Mouse (Mus musculus) hindbrain, embryonic 14.5 days (tissue): ENCODE data around the gene Ctdspl. TPM values are rescaled to one million over a fixed set of nuclear protein-coding genes. Genes with fewer than 3 reads are reported as not detected.

Experiments
- ATAC-seq: fragments of 200-750 bp; cut with Nextera tagmentation; 2 replicates; pipeline ENCODE4 v1.8.0; 2017; ENCODE audit warnings: moderate number of reproducible peaks, mild to moderate bottlenecking, moderate TSS enrichment, moderate library complexity; ENCODE audit not compliant: low FRiP score
- DNase-seq: peaks from one replicate; pipeline ENCODE4 v3.0.0-alpha.2; 2015; ENCODE audit warnings: low spot score
- H3K27ac ChIP-seq: fragments of 300-500 bp; sonication (generic); 2 replicates; pipeline ENCODE4 v1.5.1; 2014; ENCODE audit warnings: mild to moderate bottlenecking, moderate library complexity
- H3K27me3 ChIP-seq: fragments of 300-500 bp; sonication (generic); 2 replicates; pipeline ENCODE4 v1.6.1; 2014; ENCODE audit warnings: mild to moderate bottlenecking, low read length, mixed read lengths; ENCODE audit not compliant: control insufficient read depth, insufficient read depth
- H3K36me3 ChIP-seq: fragments of 300-500 bp; sonication (generic); replicated peaks from 2 replicates; pipeline ENCODE4 v1.6.1; 2014; ENCODE audit not compliant: control insufficient read depth, insufficient read depth
- H3K4me1 ChIP-seq: fragments of 300-500 bp; sonication (generic); replicated peaks from 2 replicates; pipeline ENCODE4 v1.6.1; 2014; ENCODE audit warnings: antibody characterized with exemption, low read length, mixed read lengths; ENCODE audit not compliant: control insufficient read depth, insufficient read depth
- H3K4me2 ChIP-seq: fragments of 300-500 bp; sonication (generic); replicated peaks from 2 replicates; pipeline ENCODE4 v1.6.1; 2014; ENCODE audit warnings: mild to moderate bottlenecking, moderate library complexity
- H3K4me3 ChIP-seq: fragments of 300-500 bp; sonication (generic); replicated peaks from 2 replicates; pipeline ENCODE4 v1.5.1; 2014; ENCODE audit warnings: mild to moderate bottlenecking, low read length
- H3K9ac ChIP-seq: fragments of 300-500 bp; sonication (generic); 2 replicates; pipeline ENCODE4 v1.6.1; 2014
- H3K9me3 ChIP-seq: fragments of 300-500 bp; sonication (generic); 2 replicates; pipeline ENCODE4 v1.6.1; 2016; ENCODE audit warnings: low read length; ENCODE audit not compliant: control insufficient read depth
- WGBS: fragments of 180-500 bp; shearing (Covaris S2); extraction: QIAGEN DNeasy Blood & Tissue Kit; methylation state at CpG from one replicate; pipeline ENCODE4 v1.1.7; 2014; 5-methylcytosine and 5-hydroxymethylcytosine counted together
- polyA plus RNA-seq: library from polyadenylated mRNA; unstranded; fragments of >200 nt; fragmentation: Nextera tagmentation; extraction: Ambion mirVana; gene quantifications from 2 replicates; pipeline ENCODE4 v1.2.1, GENCODE M21; 2014

Ctdspl gene
- polyA plus RNA-seq, 1 experiment from 2014 or later, result 7.5 TPM

DNA sequence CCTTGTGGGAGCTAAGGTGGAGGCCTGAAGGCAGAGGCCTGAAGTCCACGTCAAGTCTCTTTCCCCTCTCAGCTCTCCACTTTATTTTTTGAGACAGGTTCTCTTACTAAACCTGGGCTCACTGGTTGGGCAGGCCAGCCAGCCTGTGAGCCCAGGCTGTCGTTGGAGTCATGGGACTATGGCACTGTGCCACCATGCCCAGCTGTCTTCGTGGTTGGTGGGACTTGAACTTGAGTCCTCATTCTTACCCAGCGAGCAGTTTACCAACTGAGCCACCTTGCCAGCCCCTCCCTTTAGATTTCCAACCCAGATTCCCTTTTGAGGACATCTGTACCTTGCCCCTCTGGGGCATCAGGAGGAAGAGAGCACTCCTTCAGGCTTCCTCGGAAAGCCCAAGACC, 47.3 kb downstream of the Ctdspl start:
- no peak for ATAC-seq
- no peak overlapping the region for H3K9ac ChIP-seq
- H3K27ac ChIP-seq, result no peak overlapping the region
- H3K9me3 ChIP-seq, result no peaks in the 10 kb centered on the region
- no peak overlapping the region for H3K4me2 ChIP-seq
- H3K4me1 ChIP-seq, result peaks cover 7% of the 10 kb centered on the region; the same call in 1 of the 2 replicates
- 75% methylated on average over 5 of the region's 5 CpGs for WGBS
- no peaks in the 10 kb centered on the region for H3K27me3 ChIP-seq
- H3K36me3 ChIP-seq, result no peaks in the 10 kb centered on the region
- DNase-seq, result no peak
- no peak overlapping the region for H3K4me3 ChIP-seq

DNA sequence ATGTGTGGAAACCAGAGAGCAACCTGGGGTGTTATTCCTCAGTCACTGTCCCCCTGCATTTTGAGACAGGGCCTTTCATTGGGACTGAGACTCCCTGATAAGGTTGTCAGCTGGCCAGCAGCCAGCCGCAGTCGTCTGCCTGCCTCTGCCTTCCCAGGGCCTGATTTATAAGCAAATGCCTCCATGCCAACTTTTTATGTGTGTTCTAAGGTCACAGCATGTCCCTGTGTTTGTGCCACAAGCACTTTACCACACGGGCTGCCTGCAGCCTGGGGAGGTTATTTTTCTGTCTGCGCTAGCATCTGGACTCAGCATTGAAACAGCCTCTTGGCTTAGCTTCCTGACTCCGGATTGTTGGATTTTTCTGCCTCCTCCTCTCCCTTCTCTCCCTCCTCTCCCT, 47.9 kb downstream of the Ctdspl start:
- H3K9me3 ChIP-seq, result no peaks in the 10 kb centered on the region
- no peaks in the 10 kb centered on the region for H3K36me3 ChIP-seq
- ATAC-seq (no peak), DNase-seq (no peak)
- H3K4me2 ChIP-seq, result no peak overlapping the region
- no peaks in the 10 kb centered on the region for H3K27me3 ChIP-seq
- 35% methylated on average over 5 of the region's 5 CpGs for WGBS
- no peak overlapping the region for H3K4me3 ChIP-seq
- H3K27ac ChIP-seq, result no peak overlapping the region
- peaks cover 7% of the 10 kb centered on the region; the same call in 1 of the 2 replicates for H3K4me1 ChIP-seq
- no peak overlapping the region for H3K9ac ChIP-seq

- H3K4me1 ChIP-seq, result peaks cover 12% of the 10 kb centered on the region
- DNase-seq (no peak), ATAC-seq (no peak)
- H3K27ac ChIP-seq, result no peak overlapping the region
- no peak overlapping the region for H3K9ac ChIP-seq
- H3K4me3 ChIP-seq, result no peak overlapping the region
- no peaks in the 10 kb centered on the region for H3K27me3 ChIP-seq
- H3K36me3 ChIP-seq, result no peaks in the 10 kb centered on the region
- WGBS, result 66% methylated on average over 11 of the region's 11 CpGs
- H3K9me3 ChIP-seq, result no peaks in the 10 kb centered on the region
- H3K4me2 ChIP-seq, result no peak overlapping the region
These were observed 49.0 kb downstream of the Ctdspl start for GRCm38 (mm10) chr9:118975211-118975671.

- Histone ChIP-seq H3K27me3 (no peaks in the 10 kb centered on the region), H3K27ac (no peak overlapping the region), H3K9me3 (no peaks in the 10 kb centered on the region), H3K9ac (no peak overlapping the region), H3K4me3 (no peak overlapping the region), H3K36me3 (no peaks in the 10 kb centered on the region), H3K4me1 (peaks cover 17% of the 10 kb centered on the region), H3K4me2 (no peak overlapping the region)
- 63% methylated on average over 9 of the region's 9 CpGs for WGBS
- ATAC-seq (no peak), DNase-seq (no peak)
These were observed 49.5 kb downstream of the Ctdspl start for GRCm38 (mm10) chr9:118975758-118976157.

DNA sequence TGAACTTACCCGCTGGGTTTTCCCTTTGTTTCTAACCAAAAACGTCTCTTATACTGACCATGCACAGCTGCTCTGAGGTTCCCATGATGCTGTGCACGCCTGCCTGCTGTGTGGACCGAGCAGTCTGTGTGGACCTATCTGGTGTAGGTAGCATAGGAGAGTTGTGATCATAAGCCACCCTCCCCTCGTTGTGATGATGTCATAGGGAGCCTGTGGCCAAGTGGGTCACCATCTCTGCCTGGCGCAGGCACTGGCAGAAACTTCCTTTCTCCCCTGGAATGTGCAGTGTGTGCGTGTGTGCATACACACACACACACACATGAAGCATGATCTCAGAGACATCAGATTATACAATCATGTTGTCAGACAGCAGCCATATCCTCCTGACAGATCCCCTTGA, 50.3 kb downstream of the Ctdspl start:
- no peak overlapping the region for H3K4me3 ChIP-seq
- H3K9ac ChIP-seq, result no peak overlapping the region
- H3K4me2 ChIP-seq, result no peak overlapping the region
- H3K27me3 ChIP-seq, result no peaks in the 10 kb centered on the region
- 83% methylated on average over 7 of the region's 7 CpGs for WGBS
- H3K4me1 ChIP-seq, result peaks cover 20% of the 10 kb centered on the region
- no peaks in the 10 kb centered on the region for H3K36me3 ChIP-seq
- no peak overlapping the region for H3K27ac ChIP-seq
- H3K9me3 ChIP-seq, result no peaks in the 10 kb centered on the region
- no peak for DNase-seq
- no peak for ATAC-seq

DNA sequence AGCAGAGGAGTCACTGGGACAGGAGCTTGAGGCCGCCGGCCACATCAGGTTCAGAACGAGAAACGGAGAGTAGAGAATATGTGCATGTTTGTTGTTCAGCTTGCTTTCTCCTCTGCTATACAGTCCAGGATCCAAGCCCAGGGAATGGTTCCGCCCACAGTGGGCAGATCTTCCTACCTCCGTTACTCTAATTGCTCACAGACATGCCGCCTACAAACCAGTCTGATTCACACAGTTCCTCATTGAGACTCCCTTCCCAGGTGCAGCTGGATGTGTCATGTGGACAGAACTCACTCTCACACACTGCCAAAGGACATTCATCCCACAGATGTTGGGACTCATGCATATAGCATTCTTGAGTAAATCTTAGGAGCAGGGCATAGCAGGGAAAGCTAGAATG, 51.2 kb downstream of the Ctdspl start:
- DNase-seq (no peak), ATAC-seq (no peak)
- no peak overlapping the region for H3K4me2 ChIP-seq
- 97% methylated on average over 7 of the region's 7 CpGs for WGBS
- H3K9me3 ChIP-seq, result no peaks in the 10 kb centered on the region
- H3K27me3 ChIP-seq, result no peaks in the 10 kb centered on the region
- no peaks in the 10 kb centered on the region for H3K36me3 ChIP-seq
- H3K4me3 ChIP-seq, result no peak overlapping the region
- H3K4me1 ChIP-seq, result peaks cover 24% of the 10 kb centered on the region
- H3K9ac ChIP-seq, result no peak overlapping the region
- H3K27ac ChIP-seq, result no peak overlapping the region

GRCm38 (mm10) chr9:118980411-118980823, 54.2 kb downstream of the Ctdspl start:
- Histone ChIP-seq H3K9me3 (no peaks in the 10 kb centered on the region), H3K27me3 (no peaks in the 10 kb centered on the region), H3K4me2 (no peak overlapping the region), H3K4me3 (no peak overlapping the region), H3K36me3 (no peaks in the 10 kb centered on the region), H3K4me1 (peaks cover 20% of the 10 kb centered on the region), H3K27ac (peak overlapping the region; percentile 65), H3K9ac (no peak overlapping the region)
- DNase-seq (no peak), ATAC-seq (peak; percentile 72)
- 14% methylated on average over 4 of the region's 4 CpGs for WGBS

- no peaks in the 10 kb centered on the region for H3K27me3 ChIP-seq
- H3K4me3 ChIP-seq, result no peak overlapping the region
- no peak for DNase-seq
- peaks cover 26% of the 10 kb centered on the region for H3K4me1 ChIP-seq
- H3K4me2 ChIP-seq, result no peak overlapping the region
- no peak for ATAC-seq
- H3K27ac ChIP-seq, result no peak overlapping the region
- no peaks in the 10 kb centered on the region for H3K36me3 ChIP-seq
- H3K9me3 ChIP-seq, result no peaks in the 10 kb centered on the region
- no peak overlapping the region for H3K9ac ChIP-seq
- 55% methylated on average over 15 of the region's 15 CpGs for WGBS
These were observed 58.6 kb downstream of the Ctdspl start for GRCm38 (mm10) chr9:118984650-118985432.

GRCm38 (mm10) chr9:118986286-118986685, 60.0 kb downstream of the Ctdspl start:
- DNase-seq (no peak), ATAC-seq (no peak)
- WGBS, result 72% methylated on average over 11 of the region's 11 CpGs
- Histone ChIP-seq H3K36me3 (no peaks in the 10 kb centered on the region), H3K4me1 (peaks cover 15% of the 10 kb centered on the region), H3K4me3 (no peak overlapping the region), H3K4me2 (no peak overlapping the region), H3K27me3 (no peaks in the 10 kb centered on the region), H3K9ac (no peak overlapping the region), H3K9me3 (no peaks in the 10 kb centered on the region), H3K27ac (no peak overlapping the region)
